Mouse (Mus musculus) MEL (cell line): ENCODE data around the gene Neurl4.
A peak's percentile ranks its signal among the peaks of the same experiment; 100 is the strongest.

Source experiments
- BHLHE40 ChIP-seq: IDR thresholded peaks from 2 replicates; pipeline ENCODE4 v1.6.1; 2012; ENCODE audit warnings: low read depth, mild to moderate bottlenecking, inconsistent platforms, low read length, improper control_type of control experiment, borderline replicate concordance
- CTCF ChIP-seq, 3 experiments: IDR thresholded peaks in 2 of 3; conservative IDR thresholded peaks in 1 of 3; 2 replicates each; pipeline ENCODE4 v1.5.1; 2011 to 2012; ENCODE audit warnings: low read length in 3 of 3, low read depth in 2 of 3, mild to moderate bottlenecking in 2 of 3, improper control_type of control experiment in 1 of 3, inconsistent platforms in 1 of 3, mixed read lengths in 1 of 3, moderate library complexity in 1 of 3; ENCODE audit not compliant: control insufficient read depth in 1 of 3, insufficient read depth in 1 of 3, poor library complexity in 1 of 3, severe bottlenecking in 1 of 3
- HCFC1 ChIP-seq: IDR thresholded peaks from 2 replicates; pipeline ENCODE4 v1.6.1; 2012; ENCODE audit warnings: low read depth, mild to moderate bottlenecking, inconsistent platforms, low read length, improper control_type of control experiment, moderate library complexity
- JUND ChIP-seq: IDR thresholded peaks from 2 replicates; pipeline ENCODE4 v1.6.1; 2011; ENCODE audit warnings: low read depth, mild to moderate bottlenecking, improper control_type of control experiment, low read length
- MEF2A ChIP-seq: IDR thresholded peaks from 2 replicates; pipeline ENCODE4 v1.6.1; 2014; ENCODE audit warnings: low read depth, mild to moderate bottlenecking, inconsistent platforms, low read length, improper control_type of control experiment; ENCODE audit not compliant: poor library complexity, insufficient replicate concordance, severe bottlenecking; ENCODE audit errors: extremely low read depth
- NRF1 ChIP-seq: IDR thresholded peaks from 2 replicates; pipeline ENCODE4 v1.6.1; 2014; ENCODE audit warnings: low read depth, mild to moderate bottlenecking, inconsistent platforms, low read length, improper control_type of control experiment, moderate library complexity; ENCODE audit not compliant: poor library complexity, insufficient read depth, severe bottlenecking
- POLR2A ChIP-seq, 2 experiments: IDR thresholded peaks; 2 replicates each; pipeline ENCODE4 v1.6.1; 2011 to 2012; ENCODE audit warnings: low read length in 2 of 2, mild to moderate bottlenecking in 2 of 2, control low read depth in 1 of 2, improper control_type of control experiment in 1 of 2, low read depth in 1 of 2, moderate library complexity in 1 of 2; ENCODE audit not compliant: control insufficient read depth in 1 of 2, insufficient read depth in 1 of 2, poor library complexity in 1 of 2
- POLR2AphosphoS5 ChIP-seq: IDR thresholded peaks from 2 replicates; pipeline ENCODE4 v1.6.1; 2012; ENCODE audit warnings: low read depth, borderline replicate concordance, mild to moderate bottlenecking, inconsistent platforms, low read length, moderate library complexity, mixed read lengths
- USF2 ChIP-seq, 2 experiments: IDR thresholded peaks; 2 replicates each; pipeline ENCODE4 v1.6.1; 2011 to 2012; ENCODE audit warnings: improper control_type of control experiment in 2 of 2, low read length in 2 of 2, borderline replicate concordance in 1 of 2, inconsistent platforms in 1 of 2, low read depth in 1 of 2, mild to moderate bottlenecking in 1 of 2; ENCODE audit not compliant: insufficient read depth in 1 of 2
- ZC3H11A ChIP-seq: IDR thresholded peaks from 2 replicates; pipeline ENCODE4 v1.6.1; 2012; ENCODE audit warnings: low read depth, mild to moderate bottlenecking, inconsistent platforms, low read length, improper control_type of control experiment

- TF ChIP-seq POLR2AphosphoS5 = peak; percentile 9; the same call in 1 of the 2 replicates
- no peak for TF ChIP-seq MEF2A
- TF ChIP-seq CTCF (IDR thresholded peaks at IDR 0.05 in 2 of 3, conservative IDR thresholded peaks at IDR 0.05 in 1 of 3; ENCODE audit: control insufficient read depth in 1 of 3, insufficient read depth in 1 of 3, low read depth in 2 of 3, low read length in 3 of 3, poor library complexity in 1 of 3, severe bottlenecking in 1 of 3) = no peak
- TF ChIP-seq HCFC1 = no peak
- no peak for TF ChIP-seq JUND
- TF ChIP-seq BHLHE40 = peak; percentile 61
- no peak for TF ChIP-seq NRF1
- TF ChIP-seq USF2 (IDR thresholded peaks at IDR 0.05; ENCODE audit: borderline replicate concordance in 1 of 2, insufficient read depth in 1 of 2, low read depth in 1 of 2, low read length in 2 of 2) = no peak
- no peak for TF ChIP-seq POLR2A (IDR thresholded peaks at IDR 0.05; ENCODE audit: control insufficient read depth in 1 of 2, insufficient read depth in 1 of 2, low read depth in 1 of 2, low read length in 2 of 2, poor library complexity in 1 of 2)
- no peak for TF ChIP-seq ZC3H11A
Measured at GRCm38 (mm10) chr11:69920266-69921031, 19.6 kb downstream of the Neurl4 start.
